Mouse (Mus musculus): Measurements from ENCODE around the gene Ndufs3.

DNA sequence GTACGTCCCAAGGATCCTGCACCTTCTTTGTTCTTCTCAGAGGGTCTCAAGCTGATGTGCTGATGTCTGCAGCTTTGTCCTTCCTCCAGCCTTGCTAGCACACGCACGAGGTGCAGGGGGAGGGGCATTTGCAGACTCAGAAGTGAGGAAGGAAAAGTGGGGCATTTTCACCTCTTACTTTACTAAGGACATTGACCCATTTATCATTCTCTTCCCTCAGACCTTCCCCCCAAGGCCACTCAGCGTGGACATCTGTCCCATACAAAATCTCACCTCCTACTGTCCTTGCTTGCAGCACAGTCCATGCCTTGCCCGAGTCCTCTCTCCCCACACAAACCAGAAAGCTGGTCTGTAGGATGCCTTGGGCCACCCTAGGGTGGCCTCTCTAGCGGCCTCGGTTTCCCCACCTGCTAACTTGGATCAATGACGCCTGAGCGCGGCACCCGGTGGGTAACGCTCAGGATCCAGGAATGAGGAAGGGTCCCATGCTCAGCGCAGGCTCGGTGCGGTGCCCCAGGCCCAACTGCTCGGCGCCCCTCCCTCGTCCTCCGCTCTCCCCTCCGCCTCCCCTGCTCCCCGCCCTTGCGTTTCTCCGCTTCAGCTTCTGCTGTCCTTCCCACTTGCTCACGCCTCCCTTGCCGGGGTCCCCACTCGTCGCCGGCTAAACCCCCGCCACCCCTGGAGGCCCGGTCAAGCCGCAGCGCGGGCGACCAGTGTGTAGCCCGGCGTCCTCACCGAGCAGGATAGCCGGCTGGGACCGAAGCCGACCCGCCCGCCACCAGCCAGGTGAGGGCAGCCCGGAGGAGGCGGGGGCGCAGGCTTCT is 19.2 kb downstream of the Ndufs3 start, which contains the start of gene C1qtnf4:
- TF ChIP-seq POLR2A (IDR thresholded peaks at IDR 0.05; ENCODE audit: low read depth, low read length), result no peak
- TF ChIP-seq CTCF (IDR thresholded peaks at IDR 0.05; ENCODE audit: extremely low read depth, insufficient read depth, insufficient read length, insufficient replicate concordance), result no peak

Data from spleen, adult 2 months (tissue).